In the genomic region with DNA sequence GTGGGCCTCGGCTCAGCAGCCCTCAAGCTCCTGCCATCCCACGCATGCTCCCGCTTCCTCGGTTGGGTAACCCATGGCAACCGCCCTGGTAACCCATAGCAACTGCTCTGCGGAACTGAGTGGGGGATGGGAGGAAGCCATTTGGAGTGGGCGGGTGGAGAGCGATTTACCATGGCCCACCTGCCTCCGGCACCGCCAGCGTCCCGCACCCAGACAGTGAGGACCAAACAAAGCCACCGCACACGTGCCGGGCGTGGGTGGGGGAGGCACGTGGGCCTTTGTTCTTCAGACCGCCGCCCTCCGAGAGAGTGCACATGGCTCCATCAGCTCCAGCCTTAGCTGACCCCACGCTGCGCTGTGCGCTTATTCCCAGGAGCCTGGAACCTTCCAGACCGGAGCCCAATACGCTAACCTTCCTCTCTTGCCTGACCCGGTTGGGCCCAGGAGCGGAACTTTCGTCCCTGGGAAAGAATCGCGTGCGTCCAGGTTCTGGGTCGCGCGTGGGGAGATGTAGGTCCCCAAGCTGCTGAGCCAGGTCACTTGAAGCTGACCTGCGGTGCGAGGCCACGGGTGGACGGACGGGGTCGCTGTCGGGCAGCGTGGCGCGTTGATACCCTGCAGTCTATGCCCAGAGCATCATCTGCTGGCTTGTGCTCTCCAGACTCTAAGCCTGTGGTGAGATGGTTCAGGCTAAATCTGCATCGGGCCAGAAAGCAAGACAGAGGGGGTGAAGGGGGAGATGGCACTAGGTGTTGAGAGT, we compare ENCODE assay signal across 8 mouse cellular contexts.
DNase-seq lines count a peak whose midpoint lies in the region; ATAC-seq lines count a peak whose summit lies in the region.

No protein-coding gene starts in this region.

- DNase-seq in embryo, embryonic 10 days (ENCODE audit: low spot score): peak; percentile 96
- DNase-seq in gastrocnemius, postnatal 14 days: peak; percentile 73
- DNase-seq in induced T-regulatory cell, adult 2 months (ENCODE audit: low read depth): peak; percentile 75
- peak; percentile 85 to 97 for DNase-seq in left cerebral cortex, adult 8-10 months (ENCODE audit: low spot score in 2 of 2)
- DNase-seq in right cerebral cortex, adult 18-20 months: peak; percentile 96
- DNase-seq in urinary bladder, adult 18-20 months (ENCODE audit: low spot score in 2 of 2): peak; percentile 27 to 72

- intact Hi-C loops in gastrocnemius, postnatal 14 days (cut with DNase I; ENCODE audit: low total_unique reads): loop anchor here (2.0 kb wide), 1 partner anchor 264 kb away; no protein-coding TSS in a partner anchor

- ATAC-seq in activated CD4-positive, CD25-positive, alpha-beta regulatory T cell, adult 4 months: peak; percentile 78
- peak; percentile 96 for ATAC-seq in megakaryocyte, adult 5-6 weeks (ENCODE audit: poor library complexity, severe bottlenecking)

Comparison
In these comparisons a context has a peak if more than half of its experiments do, and no peak if none do; other contexts are left out.
1. Peak in every context shown above with its lines: DNase-seq and ATAC-seq.